Mouse (Mus musculus) forebrain, embryonic 13.5 days (tissue): Measurements from ENCODE around the gene Cnih3. TPM values are rescaled to one million over a fixed set of nuclear protein-coding genes. Genes with fewer than 3 reads are reported as not detected.

Source experiments
- ATAC-seq: fragments of 200-750 bp; cut with Nextera tagmentation; 2 replicates; pipeline ENCODE4 v1.8.0; 2017
- H3K27ac ChIP-seq: fragments of 300-500 bp; sonication (generic); 2 replicates; pipeline ENCODE4 v1.5.1; 2015; ENCODE audit warnings: inconsistent platforms, mild to moderate bottlenecking, moderate library complexity
- H3K27me3 ChIP-seq: fragments of 300-500 bp; sonication (generic); 2 replicates; pipeline ENCODE4 v1.6.1; 2015; ENCODE audit warnings: mild to moderate bottlenecking, inconsistent platforms
- H3K36me3 ChIP-seq: fragments of 300-500 bp; sonication (generic); 2 replicates; pipeline ENCODE4 v1.6.1; 2015; ENCODE audit warnings: mild to moderate bottlenecking, inconsistent platforms; ENCODE audit not compliant: poor library complexity, severe bottlenecking
- H3K4me1 ChIP-seq: fragments of 300-500 bp; sonication (generic); 2 replicates; pipeline ENCODE4 v1.6.1; 2015; ENCODE audit warnings: inconsistent platforms
- H3K4me2 ChIP-seq: fragments of 300-500 bp; sonication (generic); 2 replicates; pipeline ENCODE4 v1.6.1; 2015; ENCODE audit warnings: inconsistent platforms, mild to moderate bottlenecking, moderate library complexity
- H3K4me3 ChIP-seq: fragments of 300-500 bp; sonication (generic); 2 replicates; pipeline ENCODE4 v1.5.1; 2015; ENCODE audit warnings: mild to moderate bottlenecking, inconsistent platforms
- H3K9ac ChIP-seq: fragments of 300-500 bp; sonication (generic); 2 replicates; pipeline ENCODE4 v1.6.1; 2015; ENCODE audit warnings: mild to moderate bottlenecking, inconsistent platforms
- H3K9me3 ChIP-seq: fragments of 300-500 bp; sonication (generic); replicated peaks from 2 replicates; pipeline ENCODE4 v1.6.1; 2016; ENCODE audit warnings: inconsistent platforms
- WGBS: fragments of 180-500 bp; shearing (Covaris S2); methylation state at CpG from one replicate; pipeline ENCODE4 v1.1.7; 2015; 5-methylcytosine and 5-hydroxymethylcytosine counted together
- polyA plus RNA-seq: library from polyadenylated mRNA; unstranded; fragments of >200 nt; fragmentation: Nextera tagmentation; extraction: Ambion mirVana; gene quantifications from 2 replicates; pipeline ENCODE4 v1.2.1, GENCODE M21; 2015

The Cnih3 gene
- polyA plus RNA-seq, 1 experiment from 2014 or later = 9.8 TPM

DNA sequence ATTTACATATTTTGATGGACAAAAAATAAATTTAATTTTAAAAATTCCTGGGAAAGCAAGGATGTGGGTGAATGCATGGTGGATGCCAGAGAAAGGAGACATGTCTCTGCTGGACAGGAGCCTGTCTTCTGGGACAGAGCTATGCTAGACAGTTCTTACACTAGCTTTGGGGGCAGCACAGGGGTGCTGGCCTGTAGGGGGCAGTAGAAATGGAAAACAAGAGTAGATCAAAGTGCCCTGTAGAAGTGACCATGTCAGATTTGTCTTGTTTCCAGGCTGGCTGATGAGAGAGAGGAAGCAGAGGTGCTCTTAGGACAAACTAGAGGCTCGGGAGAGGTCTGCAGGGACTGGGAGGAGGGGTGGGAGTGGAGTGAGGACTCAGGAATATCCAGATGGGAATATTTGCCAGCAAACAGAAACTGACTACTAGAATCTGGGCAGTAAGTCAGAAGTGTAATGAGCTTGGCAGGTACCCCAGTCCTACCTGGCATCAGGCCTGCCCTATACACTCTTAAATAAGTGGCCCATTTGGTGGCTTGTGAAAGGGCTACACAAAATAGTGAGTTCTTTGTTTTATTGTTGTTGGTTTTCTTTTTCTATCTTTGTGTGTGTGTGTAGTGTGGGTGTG is 93.3 kb downstream of the Cnih3 start:
- Histone ChIP-seq H3K4me1 (peaks cover 18% of the 10 kb centered on the region), H3K9me3 (no peaks in the 10 kb centered on the region), H3K4me3 (no peak overlapping the region), H3K36me3 (no peaks in the 10 kb centered on the region), H3K9ac (no peak overlapping the region), H3K4me2 (no peak overlapping the region), H3K27me3 (no peaks in the 10 kb centered on the region), H3K27ac (peak overlapping the region; percentile 65)
- WGBS = 72% methylated on average over 1 of the region's 1 CpGs
- peak; percentile 65 for ATAC-seq

GRCm38 (mm10) chr1:181446591-181447114 is 94.2 kb downstream of the Cnih3 start:
- 78% methylated on average over 6 of the region's 6 CpGs for whole genome bisulfite sequencing
- H3K9ac ChIP-seq = no peak overlapping the region
- ATAC-seq = peak; percentile 63
- H3K27ac ChIP-seq = peak overlapping the region; percentile 65
- no peaks in the 10 kb centered on the region for H3K27me3 ChIP-seq
- H3K36me3 ChIP-seq = no peaks in the 10 kb centered on the region
- no peak overlapping the region for H3K4me2 ChIP-seq
- no peak overlapping the region for H3K4me3 ChIP-seq
- H3K9me3 ChIP-seq = no peaks in the 10 kb centered on the region
- H3K4me1 ChIP-seq = peaks cover 9% of the 10 kb centered on the region

GRCm38 (mm10) chr1:181447576-181447975 is 95.1 kb downstream of the Cnih3 start:
- H3K9me3 ChIP-seq = no peaks in the 10 kb centered on the region
- ATAC-seq = no peak
- H3K36me3 ChIP-seq = no peaks in the 10 kb centered on the region
- H3K4me3 ChIP-seq = no peak overlapping the region
- H3K27ac ChIP-seq = no peak overlapping the region
- H3K4me1 ChIP-seq = peaks cover 9% of the 10 kb centered on the region
- no peaks in the 10 kb centered on the region for H3K27me3 ChIP-seq
- H3K9ac ChIP-seq = no peak overlapping the region
- H3K4me2 ChIP-seq = no peak overlapping the region
- 88% methylated on average over 4 of the region's 4 CpGs for WGBS

DNA sequence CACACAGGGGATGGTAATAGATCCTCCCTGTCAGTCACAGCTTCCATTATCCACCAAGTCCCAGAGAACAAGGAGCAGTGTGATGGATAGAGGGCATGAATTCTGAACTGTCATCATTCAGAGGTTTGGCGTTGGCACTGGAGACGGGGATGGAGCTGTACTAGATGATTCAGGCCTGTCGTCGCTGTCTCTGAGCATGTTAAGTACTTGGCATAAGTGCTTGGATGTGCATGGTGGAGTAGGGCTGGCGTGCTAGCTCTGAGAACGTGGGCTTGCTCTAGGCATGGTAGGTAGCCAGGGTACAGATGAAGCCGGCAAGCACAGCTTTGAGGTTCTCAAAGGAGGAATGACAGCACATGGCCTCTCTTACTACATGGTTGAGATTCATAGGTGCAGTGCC is 95.6 kb downstream of the Cnih3 start:
- Histone ChIP-seq H3K9ac (no peak overlapping the region), H3K4me3 (no peak overlapping the region), H3K9me3 (no peaks in the 10 kb centered on the region), H3K4me2 (no peak overlapping the region), H3K36me3 (no peaks in the 10 kb centered on the region), H3K27ac (no peak overlapping the region), H3K4me1 (peaks cover 9% of the 10 kb centered on the region), H3K27me3 (no peaks in the 10 kb centered on the region)
- no peak for ATAC-seq
- WGBS = 91% methylated on average over 7 of the region's 7 CpGs

DNA sequence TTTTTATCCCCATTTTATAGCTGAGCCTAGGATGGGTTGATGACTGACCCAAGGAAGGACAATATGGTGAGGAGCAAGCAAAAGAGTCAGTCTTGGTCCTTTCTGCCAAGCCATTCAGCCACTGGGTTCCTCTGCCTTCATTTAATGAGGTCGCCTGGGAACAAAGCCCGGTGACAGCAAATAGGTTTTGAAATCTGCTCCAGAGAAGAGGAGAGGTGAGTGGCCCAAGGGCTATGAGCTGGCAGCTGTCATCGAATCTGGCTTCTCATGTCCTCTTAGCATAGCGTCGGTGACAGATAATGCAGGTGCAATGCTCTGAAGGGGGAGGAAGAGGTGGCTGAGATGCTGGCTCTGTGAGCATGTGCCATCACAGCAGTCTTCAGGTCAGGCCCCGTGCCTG is 100.7 kb downstream of the Cnih3 start:
- Histone ChIP-seq H3K4me3 (no peak overlapping the region), H3K4me1 (no peaks in the 10 kb centered on the region), H3K9ac (no peak overlapping the region), H3K27me3 (no peaks in the 10 kb centered on the region), H3K27ac (no peak overlapping the region), H3K36me3 (no peaks in the 10 kb centered on the region), H3K4me2 (no peak overlapping the region), H3K9me3 (no peaks in the 10 kb centered on the region)
- WGBS = 79% methylated on average over 6 of the region's 6 CpGs
- no peak for ATAC-seq

DNA sequence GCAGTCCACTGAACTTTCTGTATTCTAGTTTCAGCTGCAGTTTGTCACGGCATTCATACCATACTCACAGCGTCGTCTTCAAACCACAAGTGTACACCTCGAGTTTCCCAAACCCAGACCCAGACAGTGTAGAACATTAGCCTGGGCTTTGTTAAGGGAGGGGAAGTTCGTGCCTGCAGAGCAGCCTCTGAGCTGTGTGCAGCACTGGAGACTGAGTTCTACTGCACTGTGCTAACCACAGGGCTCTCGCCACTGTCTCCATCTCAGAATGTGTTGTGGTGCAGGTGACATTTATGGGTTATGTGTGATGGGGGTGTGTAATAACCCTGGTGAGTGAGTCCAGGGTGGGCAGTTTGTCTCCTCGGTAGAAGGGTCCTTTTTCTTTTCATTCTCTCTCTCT is 104.5 kb downstream of the Cnih3 start:
- no peak for ATAC-seq
- no peaks in the 10 kb centered on the region for H3K27me3 ChIP-seq
- H3K4me2 ChIP-seq = no peak overlapping the region
- H3K4me1 ChIP-seq = no peaks in the 10 kb centered on the region; the same call in 1 of the 2 replicates
- H3K4me3 ChIP-seq = no peak overlapping the region
- no peaks in the 10 kb centered on the region for H3K9me3 ChIP-seq
- WGBS = 83% methylated on average over 7 of the region's 7 CpGs
- no peak overlapping the region for H3K27ac ChIP-seq
- no peak overlapping the region for H3K9ac ChIP-seq
- no peaks in the 10 kb centered on the region for H3K36me3 ChIP-seq

DNA sequence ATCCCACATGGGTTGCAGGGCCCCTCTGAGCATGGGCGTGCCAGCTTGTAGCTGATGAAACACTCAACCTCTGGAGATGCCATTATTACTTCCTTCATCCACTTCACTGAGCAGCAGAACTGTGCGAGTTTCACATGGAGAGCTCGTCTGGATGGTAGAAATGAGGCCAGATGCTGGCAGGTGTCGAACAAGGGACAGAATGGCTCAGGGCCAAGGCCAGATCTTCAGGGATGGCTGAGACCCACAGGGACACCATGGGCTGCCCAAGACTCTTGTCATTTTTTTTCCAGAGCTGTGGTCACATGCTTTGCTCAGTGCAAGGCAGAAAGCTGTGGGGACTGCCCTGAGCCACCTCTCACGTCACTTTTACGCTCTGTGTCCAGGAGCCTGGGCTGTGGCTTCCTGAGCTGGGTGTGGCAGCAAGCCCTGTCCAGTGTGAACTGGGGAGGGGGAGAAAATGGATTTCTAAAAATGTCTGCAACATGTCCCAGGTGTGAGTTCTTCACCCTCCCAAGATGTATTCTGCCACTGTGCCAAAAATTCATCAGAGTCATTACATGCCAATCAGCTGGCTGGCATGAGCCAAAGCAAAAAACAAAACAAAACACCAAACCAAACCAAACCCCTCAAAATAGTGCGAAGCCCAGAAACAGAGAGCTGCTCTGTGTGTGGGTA is 107.1 kb downstream of the Cnih3 start:
- ATAC-seq = no peak
- Histone ChIP-seq H3K9me3 (no peaks in the 10 kb centered on the region), H3K36me3 (no peaks in the 10 kb centered on the region), H3K4me2 (no peak overlapping the region), H3K4me3 (no peak overlapping the region), H3K9ac (no peak overlapping the region), H3K4me1 (no peaks in the 10 kb centered on the region; the same call in 1 of the 2 replicates), H3K27me3 (no peaks in the 10 kb centered on the region), H3K27ac (no peak overlapping the region)
- 77% methylated on average over 7 of the region's 7 CpGs for WGBS

GRCm38 (mm10) chr1:181460283-181460682 is 107.9 kb downstream of the Cnih3 start:
- no peaks in the 10 kb centered on the region for H3K9me3 ChIP-seq
- ATAC-seq = no peak
- no peaks in the 10 kb centered on the region; the same call in 1 of the 2 replicates for H3K4me1 ChIP-seq
- H3K4me3 ChIP-seq = no peak overlapping the region
- no peak overlapping the region for H3K27ac ChIP-seq
- H3K27me3 ChIP-seq = no peaks in the 10 kb centered on the region
- WGBS = 74% methylated on average over 2 of the region's 2 CpGs
- H3K9ac ChIP-seq = no peak overlapping the region
- H3K4me2 ChIP-seq = no peak overlapping the region
- no peaks in the 10 kb centered on the region for H3K36me3 ChIP-seq

- WGBS = 90% methylated on average over 8 of the region's 8 CpGs
- no peaks in the 10 kb centered on the region for H3K27me3 ChIP-seq
- H3K4me2 ChIP-seq = no peak overlapping the region
- H3K36me3 ChIP-seq = no peaks in the 10 kb centered on the region
- H3K9ac ChIP-seq = no peak overlapping the region
- H3K27ac ChIP-seq = no peak overlapping the region
- no peak for ATAC-seq
- peaks cover under 1% of the 10 kb centered on the region; the same call in 1 of the 2 replicates for H3K4me1 ChIP-seq
- H3K9me3 ChIP-seq = no peaks in the 10 kb centered on the region
- H3K4me3 ChIP-seq = no peak overlapping the region
Measured at GRCm38 (mm10) chr1:181461484-181461883, 109.1 kb downstream of the Cnih3 start.

DNA sequence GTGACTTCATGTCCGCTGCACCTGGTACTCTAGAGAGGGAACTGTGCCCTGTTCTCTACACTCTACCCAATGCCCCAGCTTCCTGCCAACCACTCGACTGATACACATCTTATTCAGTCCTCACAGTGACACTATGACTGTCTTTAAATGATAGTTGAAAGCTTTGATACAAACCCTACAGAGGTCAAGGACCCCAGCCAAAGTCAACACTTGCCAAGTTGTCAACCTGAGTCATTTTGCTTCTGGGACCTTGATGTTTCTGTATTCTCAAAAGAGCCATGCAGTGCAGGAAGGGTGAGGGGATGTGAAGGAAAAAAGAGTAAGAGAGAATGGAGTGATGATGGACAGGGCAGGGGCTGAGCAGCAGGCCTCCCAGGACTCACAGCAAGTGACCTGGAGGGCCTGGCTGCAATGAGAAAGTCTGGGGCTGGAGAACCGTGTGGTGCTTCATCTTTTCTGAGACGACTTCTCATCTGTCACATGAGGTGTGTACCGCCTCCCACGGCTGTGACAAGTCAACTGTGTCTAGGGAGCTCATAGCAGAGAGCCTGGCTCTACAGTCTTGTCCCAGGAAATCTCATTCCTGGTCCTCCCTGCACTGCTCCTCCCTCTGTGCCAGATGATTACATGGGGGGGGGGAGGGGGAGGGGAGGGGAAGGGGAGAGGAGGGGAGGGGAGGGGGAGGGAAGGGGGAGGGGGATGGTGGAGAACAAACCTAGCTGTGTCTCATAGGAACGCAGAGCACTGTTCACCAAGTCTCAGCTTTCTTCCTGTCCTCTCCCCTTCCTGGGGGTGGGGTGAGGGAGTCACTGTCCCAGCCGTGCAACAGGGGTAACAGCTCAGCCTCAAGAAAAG is 109.8 kb downstream of the Cnih3 start:
- Histone ChIP-seq H3K9me3 (no peaks in the 10 kb centered on the region), H3K4me2 (no peak overlapping the region), H3K9ac (no peak overlapping the region), H3K27me3 (no peaks in the 10 kb centered on the region), H3K4me1 (peaks cover 3% of the 10 kb centered on the region; the same call in 1 of the 2 replicates), H3K36me3 (no peaks in the 10 kb centered on the region), H3K27ac (no peak overlapping the region), H3K4me3 (no peak overlapping the region)
- no peak for ATAC-seq
- WGBS = 60% methylated on average over 8 of the region's 8 CpGs

- Histone ChIP-seq H3K4me2 (no peak overlapping the region), H3K27me3 (no peaks in the 10 kb centered on the region), H3K9me3 (no peaks in the 10 kb centered on the region), H3K4me1 (peaks cover 3% of the 10 kb centered on the region; the same call in 1 of the 2 replicates), H3K9ac (no peak overlapping the region), H3K27ac (no peak overlapping the region), H3K36me3 (no peaks in the 10 kb centered on the region), H3K4me3 (no peak overlapping the region)
- no peak for ATAC-seq
- 47% methylated on average over 6 of the region's 6 CpGs for whole genome bisulfite sequencing
Measured at GRCm38 (mm10) chr1:181462906-181463179, 110.4 kb downstream of the Cnih3 start.

DNA sequence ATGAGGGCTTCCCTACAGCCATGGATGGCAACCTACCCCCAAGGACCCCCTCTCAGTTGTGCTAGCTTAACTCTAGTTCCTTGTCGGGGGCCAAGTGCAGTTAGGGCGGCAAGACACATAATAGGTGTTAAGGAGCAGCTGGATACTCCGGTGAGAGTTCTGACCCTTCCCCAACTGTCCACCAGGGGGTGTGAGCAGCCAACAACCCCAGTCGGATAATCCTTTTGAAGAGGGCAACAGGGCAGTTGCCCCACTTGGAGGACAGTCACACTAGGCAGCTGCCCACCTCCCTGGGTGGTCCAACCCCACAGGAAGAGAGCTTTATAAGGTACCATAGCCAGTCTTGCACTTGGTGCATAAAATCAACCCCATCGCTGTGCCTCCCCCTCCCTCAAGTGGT is 112.6 kb downstream of the Cnih3 start:
- 58% methylated on average over 5 of the region's 5 CpGs for WGBS
- Histone ChIP-seq H3K27ac (no peak overlapping the region), H3K4me2 (no peak overlapping the region), H3K9ac (no peak overlapping the region), H3K27me3 (no peaks in the 10 kb centered on the region), H3K4me1 (0 out of 2 replicates have a peak, but pooled peaks cover 3% of the 10 kb centered on the region), H3K9me3 (no peaks in the 10 kb centered on the region), H3K4me3 (no peak overlapping the region), H3K36me3 (no peaks in the 10 kb centered on the region)
- ATAC-seq = no peak
